Mouse (Mus musculus): ENCODE measurements around the gene Zfpm1.

DNA sequence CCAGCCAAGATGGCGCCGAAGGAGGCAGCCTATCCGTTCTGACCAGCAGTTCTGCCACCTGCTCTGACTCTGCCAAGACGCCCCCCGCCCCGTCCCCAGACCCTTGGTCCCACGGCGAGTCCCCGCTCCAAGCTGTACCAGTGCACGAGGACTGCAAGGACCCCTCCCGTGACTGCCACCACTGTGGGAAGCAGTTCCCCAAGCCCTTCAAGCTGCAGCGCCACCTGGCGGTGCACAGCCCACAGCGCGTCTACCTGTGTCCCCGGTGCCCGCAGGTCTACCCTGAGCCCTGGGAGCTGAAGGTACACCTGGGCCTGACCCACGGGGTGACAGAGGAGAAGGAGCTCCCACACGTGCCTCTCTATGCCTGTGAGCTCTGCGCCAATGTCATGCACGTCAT lies 12.5 kb upstream of the Zfpm1 start:
- TF ChIP-seq CTCF (IDR thresholded peaks at IDR 0.05; ENCODE audit: control insufficient read depth, insufficient read depth, insufficient read length) (peak; percentile 97), MYOD1 (IDR thresholded peaks at IDR 0.05; ENCODE audit: control insufficient read depth, insufficient read length, low read depth) (no peak), MYOG (IDR thresholded peaks at IDR 0.05; ENCODE audit: control insufficient read depth, extremely low read depth, insufficient read length) (no peak), MAX (IDR thresholded peaks at IDR 0.05) (no peak)

Data from C2C12 (cell line).